Mouse (Mus musculus): ENCODE results near the gene Gins2. TPM values are rescaled to one million over a fixed set of nuclear protein-coding genes. Genes with fewer than 3 reads are reported as not detected.

The Gins2 gene
- total RNA-seq (2021) = 10.3 and 15.5 TPM in 2 replicates
- long read RNA-seq, experiment 1, transcript Gins2-201 (5 exons, 3,900 nt) = major isoform, 21 of 28 reads
- long read RNA-seq, experiment 1, partial matches to known transcripts = 0 of 28 reads
- long read RNA-seq, experiment 1, other reads (novel, unspliced or antisense) = 6 of 28 reads
- long read RNA-seq, experiment 2, transcript Gins2-201 (5 exons, 3,900 nt) = major isoform, 13 of 17 reads
- long read RNA-seq, experiment 2, partial matches to known transcripts = 0 of 17 reads
- long read RNA-seq, experiment 2, other reads (novel, unspliced or antisense) = 3 of 17 reads

GRCm38 (mm10) chr8:120588908-120589771, at the start of gene Gins2:
Gins2 (minus strand) TSS chr8:120589304.
- peak; percentile 99 for DNase-seq

DNA sequence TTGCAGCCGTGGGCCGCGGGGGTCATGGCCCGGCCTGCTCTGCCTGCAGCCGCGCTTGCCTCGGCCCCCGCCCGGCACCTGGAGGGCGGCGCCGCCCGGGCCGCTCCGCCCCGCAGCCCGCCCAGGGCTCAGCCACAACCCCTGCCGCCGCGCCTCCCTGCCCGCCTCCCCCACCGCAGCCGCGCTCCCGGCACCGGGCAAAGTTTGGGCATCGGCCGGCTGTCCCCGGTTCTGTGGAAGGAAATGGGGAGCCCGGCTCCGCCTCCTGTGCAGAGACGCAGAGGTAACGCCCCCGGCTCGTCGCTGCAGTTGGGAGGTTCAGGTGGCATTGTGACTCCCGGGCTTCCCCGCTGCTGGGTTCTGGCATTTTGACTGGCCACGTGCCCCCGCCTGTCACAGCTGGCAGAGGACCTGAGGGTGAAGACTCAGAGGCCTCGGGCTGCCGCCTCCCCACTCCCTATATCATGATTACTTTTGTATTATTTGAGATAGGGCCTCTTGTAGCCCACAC, 45.3 kb upstream of the Gins2 start:
- DNase-seq = peak; percentile 87

DNA sequence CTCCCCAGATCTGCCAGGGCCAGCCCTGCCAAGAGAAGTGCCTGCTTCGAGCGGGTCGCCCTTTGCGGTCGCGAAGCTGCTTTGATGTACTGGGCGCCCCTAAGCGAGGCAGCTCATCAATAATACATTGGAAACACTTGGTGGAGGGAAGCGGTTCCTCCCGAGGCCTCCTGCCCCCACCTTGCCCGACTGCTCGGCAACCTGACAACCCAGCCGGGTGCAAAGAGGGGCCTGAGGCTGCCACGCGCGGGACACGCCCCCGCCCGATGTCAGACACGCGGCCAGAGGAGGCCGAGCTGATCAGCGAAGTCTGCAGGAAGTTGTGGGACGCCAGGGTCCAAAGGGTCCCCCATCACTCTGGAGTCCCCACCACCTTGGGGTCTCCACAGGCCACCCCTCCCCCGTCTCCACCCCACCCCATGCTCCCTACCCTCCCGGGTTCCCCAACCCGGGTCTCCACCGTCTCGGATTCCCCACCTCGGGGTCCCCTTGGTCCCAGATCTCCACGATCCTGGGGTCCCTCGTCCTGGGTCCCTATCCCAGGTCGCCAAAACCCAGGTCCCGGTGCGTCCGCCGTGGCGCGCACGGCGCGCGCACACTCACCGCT, 44.7 kb upstream of the Gins2 start:
- peak; percentile 67 for DNase-seq

- DNase-seq = peak; percentile 66
Observed at GRCm38 (mm10) chr8:120632969-120633664, 44.0 kb upstream of the Gins2 start.

GRCm38 (mm10) chr8:120631441-120632375, 42.6 kb upstream of the Gins2 start:
- DNase-seq = no peak

GRCm38 (mm10) chr8:120630848-120631247, 41.7 kb upstream of the Gins2 start:
- DNase-seq = no peak

GRCm38 (mm10) chr8:120630031-120630430, 40.9 kb upstream of the Gins2 start:
- no peak for DNase-seq

DNA sequence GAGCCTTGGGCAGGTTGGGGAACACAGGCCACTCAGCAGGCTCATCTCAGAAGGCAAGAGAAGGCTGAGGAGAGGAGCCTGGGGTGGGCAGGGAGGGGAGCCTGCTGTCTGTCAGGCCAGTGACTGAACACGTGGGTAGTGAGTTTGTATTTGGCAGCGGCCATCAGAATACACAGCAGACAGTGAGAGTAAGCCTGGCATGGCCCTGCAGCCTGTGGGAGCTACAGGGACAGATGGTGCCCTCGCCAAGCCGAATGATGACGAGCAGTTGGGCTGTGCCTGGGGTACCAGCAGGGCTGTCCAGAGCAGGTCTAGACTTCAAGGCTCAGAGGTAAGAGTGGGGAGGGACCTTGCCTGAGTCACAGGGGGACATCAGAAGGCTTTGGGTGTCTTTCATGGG, 38.2 kb upstream of the Gins2 start:
- no peak for DNase-seq

DNA sequence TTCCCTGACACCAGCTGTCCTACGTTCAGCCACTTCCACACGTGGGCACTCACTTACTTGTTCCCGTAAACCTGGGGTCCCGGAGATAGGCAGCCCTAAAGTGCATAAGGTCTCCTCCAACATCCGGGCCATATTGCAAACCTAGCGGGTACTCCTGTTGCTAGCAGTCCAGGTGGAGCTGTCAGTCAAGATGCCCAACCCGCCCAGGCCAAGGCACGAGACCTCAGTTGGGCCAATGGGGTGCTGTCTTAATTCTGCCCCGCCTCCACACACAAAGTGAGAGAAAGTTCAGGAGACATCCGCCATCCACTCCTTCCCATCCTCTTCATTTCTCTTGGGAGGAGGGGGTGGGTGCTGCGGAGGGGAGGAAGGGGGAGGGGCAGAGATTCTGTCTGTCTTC, 37.4 kb upstream of the Gins2 start:
- DNase-seq = no peak

- DNase-seq = no peak
Observed at GRCm38 (mm10) chr8:120623608-120624007, 34.5 kb upstream of the Gins2 start.

GRCm38 (mm10) chr8:120622161-120622560, 33.1 kb upstream of the Gins2 start:
- no peak for DNase-seq

- no peak for DNase-seq
Observed at GRCm38 (mm10) chr8:120620441-120620840, 31.3 kb upstream of the Gins2 start.

DNA sequence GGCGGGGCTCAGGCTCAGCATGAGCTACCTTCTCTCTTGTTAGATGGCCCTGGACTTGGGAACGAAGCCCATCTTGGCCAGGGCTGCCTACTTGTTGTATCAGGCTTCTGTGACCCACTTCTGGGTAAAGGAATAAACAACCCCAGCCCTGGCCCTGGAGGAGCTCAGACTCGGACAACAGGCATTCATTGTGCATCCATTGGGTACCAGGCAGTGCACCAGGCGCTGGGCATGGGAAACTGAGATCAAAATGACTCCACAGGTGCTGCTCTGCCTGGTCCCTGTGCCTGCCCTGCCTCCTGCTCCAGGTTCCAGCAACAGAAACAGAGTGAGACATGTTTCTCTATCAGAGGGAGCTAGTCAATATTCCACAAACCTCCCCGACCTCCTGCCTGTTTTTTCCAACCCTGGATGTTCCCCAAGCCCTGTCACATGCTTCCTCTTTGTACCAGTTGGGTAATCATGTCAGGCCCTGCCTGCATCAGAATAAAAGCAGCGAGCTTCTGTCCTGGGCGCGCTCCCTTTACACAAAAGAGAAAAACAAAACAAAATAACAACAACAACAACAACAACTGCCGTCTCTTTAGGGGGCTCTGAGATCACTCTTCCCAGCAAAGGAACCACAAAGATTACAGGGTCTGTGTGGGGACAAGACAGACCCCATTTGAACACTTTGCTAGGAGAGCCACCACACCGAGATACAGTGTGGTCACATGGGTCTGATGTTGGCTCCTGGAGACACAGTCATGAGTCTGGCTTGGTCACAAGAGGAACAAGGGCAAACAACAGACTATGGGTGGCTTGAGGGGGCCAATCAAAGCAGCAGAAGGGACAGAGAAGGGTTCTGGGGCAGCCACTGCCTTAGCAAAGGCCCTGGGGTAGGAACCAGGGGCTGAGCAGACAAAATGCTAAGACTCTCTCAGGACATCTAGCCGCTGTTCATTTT, 30.4 kb upstream of the Gins2 start:
- DNase-seq = peak; percentile 52

DNA sequence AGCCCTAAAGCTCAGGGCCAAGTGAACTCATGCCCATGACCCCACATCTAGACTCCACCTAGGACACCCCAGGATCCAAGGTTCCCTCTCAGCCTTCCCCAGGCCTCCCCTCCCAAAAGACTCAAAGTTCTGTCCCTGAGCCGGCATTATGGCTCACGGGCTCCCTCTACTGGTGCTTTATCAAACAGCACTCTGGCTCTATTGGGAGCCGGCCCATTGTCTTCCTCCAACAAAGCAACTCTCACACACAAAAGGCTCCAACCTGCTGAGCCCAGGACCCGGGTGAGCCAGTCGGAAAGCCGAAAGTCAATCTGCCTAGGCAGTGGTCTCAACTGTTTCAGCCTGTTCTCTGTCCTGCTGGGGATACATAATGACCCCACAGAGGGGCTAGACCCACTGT, 29.0 kb upstream of the Gins2 start:
- DNase-seq = peak; percentile 83

GRCm38 (mm10) chr8:120616663-120617626, 27.8 kb upstream of the Gins2 start:
- DNase-seq = no peak

GRCm38 (mm10) chr8:120614491-120614890, 25.4 kb upstream of the Gins2 start:
- DNase-seq = no peak

- no peak for DNase-seq
Observed at GRCm38 (mm10) chr8:120610824-120611223, 21.7 kb upstream of the Gins2 start.

DNA sequence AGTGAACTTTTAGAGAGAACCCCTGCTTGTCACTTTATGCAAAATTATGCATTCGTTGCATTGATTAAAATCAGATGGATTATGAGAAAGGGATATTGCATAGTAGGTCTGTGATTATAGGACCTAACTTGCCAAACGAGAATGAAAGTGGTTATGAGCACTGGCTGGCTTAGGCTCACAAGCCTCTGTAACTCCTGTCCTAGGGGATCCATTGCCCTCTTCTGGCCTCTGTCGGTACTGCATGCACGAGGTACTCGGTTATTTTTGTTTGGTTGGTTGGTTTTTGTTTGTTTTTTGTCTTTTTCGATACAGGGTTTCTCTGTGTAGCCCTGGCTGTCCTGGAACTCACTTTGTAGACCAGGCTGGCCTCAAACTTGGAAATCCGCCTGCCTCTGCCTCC, 18.8 kb upstream of the Gins2 start:
- DNase-seq = peak; percentile 82

DNA sequence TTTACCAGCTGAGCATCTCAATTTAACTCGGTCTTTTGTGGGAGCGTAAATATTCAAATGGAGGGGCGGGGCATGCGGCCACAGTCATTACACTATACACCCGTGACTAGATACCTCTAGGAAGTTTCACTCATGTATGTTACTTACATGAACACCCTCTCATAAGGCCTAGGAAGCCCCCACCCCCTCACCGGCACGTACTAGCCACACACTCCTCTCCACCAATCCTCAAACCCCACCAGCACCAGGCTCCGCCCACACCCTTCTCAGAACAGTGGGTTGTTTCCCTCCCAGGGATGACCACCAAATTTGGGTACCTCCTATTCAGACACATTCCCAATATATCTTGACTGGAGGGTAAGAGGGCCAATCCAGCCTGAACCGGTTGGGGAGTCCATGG, 18.4 kb upstream of the Gins2 start:
- DNase-seq = no peak

All from adrenal gland, postnatal 14 days (tissue).